Mouse (Mus musculus) forebrain, embryonic 11.5 days (tissue): ENCODE data around the gene Cradd. TPM values are rescaled to one million over a fixed set of nuclear protein-coding genes. Genes with fewer than 3 reads are reported as not detected.

Experiments
- ATAC-seq: fragments of 200-750 bp; cut with Nextera tagmentation; replicated peaks from 2 replicates; pipeline ENCODE4 v1.8.0; 2017; ENCODE audit warnings: moderate TSS enrichment; ENCODE audit not compliant: low FRiP score
- DNase-seq: peaks from one replicate; pipeline ENCODE4 v3.0.0-alpha.2; 2017; ENCODE audit warnings: low spot score
- H3K27ac ChIP-seq: fragments of 300-500 bp; sonication (generic); 2 replicates; pipeline ENCODE4 v1.5.1; 2014; ENCODE audit warnings: low read depth, low read length
- H3K27me3 ChIP-seq: fragments of 300-500 bp; sonication (generic); 2 replicates; pipeline ENCODE4 v1.6.1; 2014; ENCODE audit warnings: mild to moderate bottlenecking, low read length, mixed read lengths; ENCODE audit not compliant: control insufficient read depth, insufficient read depth
- H3K36me3 ChIP-seq: fragments of 300-500 bp; sonication (generic); 2 replicates; pipeline ENCODE4 v1.6.1; 2014; ENCODE audit warnings: mild to moderate bottlenecking, low read length, moderate library complexity, mixed read lengths; ENCODE audit not compliant: control insufficient read depth, insufficient read depth
- H3K4me1 ChIP-seq: fragments of 300-500 bp; sonication (generic); replicated peaks from 2 replicates; pipeline ENCODE4 v1.6.1; 2014; ENCODE audit warnings: low read length, mixed read lengths; ENCODE audit not compliant: control insufficient read depth, insufficient read depth
- H3K4me2 ChIP-seq: fragments of 300-500 bp; sonication (generic); 2 replicates; pipeline ENCODE4 v1.6.1; 2014; ENCODE audit warnings: low read depth, mild to moderate bottlenecking, low read length, moderate library complexity, mixed read lengths; ENCODE audit not compliant: severe bottlenecking
- H3K4me3 ChIP-seq: fragments of 300-500 bp; sonication (generic); 2 replicates; pipeline ENCODE4 v1.5.1; 2014; ENCODE audit warnings: low read depth, low read length
- H3K9ac ChIP-seq: fragments of 300-500 bp; sonication (generic); 2 replicates; pipeline ENCODE4 v1.6.1; 2014; ENCODE audit warnings: low read length
- H3K9me3 ChIP-seq: fragments of 300-500 bp; sonication (generic); 2 replicates; pipeline ENCODE4 v1.6.1; 2016; ENCODE audit warnings: low read length, mixed read lengths; ENCODE audit not compliant: control insufficient read depth
- WGBS: fragments of 180-500 bp; shearing (Covaris S2); extraction: QIAGEN DNeasy Blood & Tissue Kit; methylation state at CpG from one replicate; pipeline ENCODE4 v1.1.7; 2014; 5-methylcytosine and 5-hydroxymethylcytosine counted together
- polyA plus RNA-seq: library from polyadenylated mRNA; unstranded; fragments of >200 nt; fragmentation: Nextera tagmentation; extraction: Ambion mirVana; gene quantifications from 2 replicates; pipeline ENCODE4 v1.2.1, GENCODE M21; 2014

Cradd gene
- polyA plus RNA-seq, 1 experiment from 2014 or later: 16.6 TPM

GRCm38 (mm10) chr10:95280327-95280726 is 43.6 kb downstream of the Cradd start:
- ATAC-seq (no peak), DNase-seq (no peak)
- no peaks in the 10 kb centered on the region for H3K4me1 ChIP-seq
- H3K9me3 ChIP-seq: no peaks in the 10 kb centered on the region
- no peaks in the 10 kb centered on the region for H3K27me3 ChIP-seq
- no peak overlapping the region for H3K4me2 ChIP-seq
- H3K4me3 ChIP-seq: no peak overlapping the region
- H3K27ac ChIP-seq: no peak overlapping the region
- 92% methylated on average over 3 of the region's 3 CpGs for WGBS
- H3K9ac ChIP-seq: no peak overlapping the region
- H3K36me3 ChIP-seq: no peaks in the 10 kb centered on the region

- DNase-seq: no peak
- 97% methylated on average over 1 of the region's 1 CpGs for WGBS
- H3K9ac ChIP-seq: no peak overlapping the region
Measured at GRCm38 (mm10) chr10:95279459-95279858, 44.5 kb downstream of the Cradd start.

GRCm38 (mm10) chr10:95278085-95278484 is 45.8 kb downstream of the Cradd start:
- no peak overlapping the region for H3K27ac ChIP-seq
- no peaks in the 10 kb centered on the region for H3K36me3 ChIP-seq
- H3K27me3 ChIP-seq: no peaks in the 10 kb centered on the region
- no peak overlapping the region for H3K4me3 ChIP-seq
- no peak overlapping the region for H3K9ac ChIP-seq
- DNase-seq (no peak), ATAC-seq (no peak)
- no peak overlapping the region for H3K4me2 ChIP-seq
- 87% methylated on average over 11 of the region's 11 CpGs for WGBS
- H3K9me3 ChIP-seq: no peaks in the 10 kb centered on the region
- H3K4me1 ChIP-seq: no peaks in the 10 kb centered on the region

More at GRCm38 (mm10) chr10:95279459-95279858, 44.5 kb downstream of the Cradd start:
- Histone ChIP-seq H3K4me1 (no peaks in the 10 kb centered on the region), H3K27me3 (no peaks in the 10 kb centered on the region), H3K36me3 (no peaks in the 10 kb centered on the region), H3K4me3 (no peak overlapping the region), H3K4me2 (no peak overlapping the region), H3K27ac (no peak overlapping the region), H3K9me3 (no peaks in the 10 kb centered on the region)
- no peak for ATAC-seq

GRCm38 (mm10) chr10:95275488-95275887 is 48.4 kb downstream of the Cradd start:
- H3K27ac ChIP-seq: no peak overlapping the region
- H3K9ac ChIP-seq: no peak overlapping the region
- ATAC-seq: no peak
- 94% methylated on average over 9 of the region's 9 CpGs for WGBS
- no peak overlapping the region for H3K4me3 ChIP-seq
- no peaks in the 10 kb centered on the region for H3K4me1 ChIP-seq
- H3K9me3 ChIP-seq: no peaks in the 10 kb centered on the region
- H3K36me3 ChIP-seq: no peaks in the 10 kb centered on the region
- no peak overlapping the region for H3K4me2 ChIP-seq
- no peaks in the 10 kb centered on the region for H3K27me3 ChIP-seq
- no peak for DNase-seq

- H3K27ac ChIP-seq: no peak overlapping the region
Measured at GRCm38 (mm10) chr10:95273226-95273625, 50.7 kb downstream of the Cradd start.

GRCm38 (mm10) chr10:95269151-95269550 is 54.8 kb downstream of the Cradd start:
- H3K27me3 ChIP-seq: no peaks in the 10 kb centered on the region
- H3K4me1 ChIP-seq: peaks cover 9% of the 10 kb centered on the region
- no peak for DNase-seq
- no peaks in the 10 kb centered on the region for H3K36me3 ChIP-seq
- no peaks in the 10 kb centered on the region for H3K9me3 ChIP-seq
- H3K4me3 ChIP-seq: no peak overlapping the region
- ATAC-seq: no peak
- no peak overlapping the region for H3K9ac ChIP-seq
- WGBS: 90% methylated on average over 7 of the region's 7 CpGs
- H3K27ac ChIP-seq: no peak overlapping the region
- H3K4me2 ChIP-seq: no peak overlapping the region

More at GRCm38 (mm10) chr10:95273226-95273625, 50.7 kb downstream of the Cradd start:
- Histone ChIP-seq H3K4me2 (no peak overlapping the region), H3K9ac (no peak overlapping the region), H3K9me3 (no peaks in the 10 kb centered on the region), H3K36me3 (no peaks in the 10 kb centered on the region), H3K4me3 (no peak overlapping the region), H3K4me1 (no peaks in the 10 kb centered on the region), H3K27me3 (no peaks in the 10 kb centered on the region)
- ATAC-seq: no peak
- DNase-seq: no peak
- WGBS: 91% methylated on average over 13 of the region's 13 CpGs

GRCm38 (mm10) chr10:95268366-95268765 is 55.6 kb downstream of the Cradd start:
- WGBS: 86% methylated on average over 5 of the region's 5 CpGs
- no peak for ATAC-seq
- no peak overlapping the region for H3K4me2 ChIP-seq
- H3K4me3 ChIP-seq: no peak overlapping the region
- no peak overlapping the region for H3K9ac ChIP-seq
- H3K4me1 ChIP-seq: peaks cover 9% of the 10 kb centered on the region
- no peaks in the 10 kb centered on the region for H3K9me3 ChIP-seq
- DNase-seq: no peak
- no peaks in the 10 kb centered on the region for H3K36me3 ChIP-seq
- H3K27ac ChIP-seq: no peak overlapping the region
- H3K27me3 ChIP-seq: peaks cover 1% of the 10 kb centered on the region

- Histone ChIP-seq H3K9ac (no peak overlapping the region), H3K27me3 (peaks cover 4% of the 10 kb centered on the region), H3K4me1 (peaks cover 11% of the 10 kb centered on the region), H3K36me3 (no peaks in the 10 kb centered on the region), H3K4me3 (no peak overlapping the region), H3K4me2 (no peak overlapping the region), H3K9me3 (no peaks in the 10 kb centered on the region), H3K27ac (no peak overlapping the region)
- ATAC-seq (no peak), DNase-seq (no peak)
- 21% methylated on average over 5 of the region's 5 CpGs for WGBS
Measured at GRCm38 (mm10) chr10:95266983-95267382, 57.0 kb downstream of the Cradd start.

- H3K36me3 ChIP-seq: no peaks in the 10 kb centered on the region
- H3K4me3 ChIP-seq: no peak overlapping the region
- no peak for DNase-seq
- WGBS: 20% methylated on average over 10 of the region's 10 CpGs
- H3K27ac ChIP-seq: no peak overlapping the region
- H3K4me1 ChIP-seq: peaks cover 11% of the 10 kb centered on the region
- H3K4me2 ChIP-seq: peak overlapping the region; percentile 40
- H3K9me3 ChIP-seq: no peaks in the 10 kb centered on the region
- H3K9ac ChIP-seq: peak overlapping the region; percentile 28; the same call in 1 of the 2 replicates
- H3K27me3 ChIP-seq: peaks cover 4% of the 10 kb centered on the region
- no peak for ATAC-seq
Measured at GRCm38 (mm10) chr10:95266041-95266762, 57.7 kb downstream of the Cradd start.
